Mouse (Mus musculus) ES-E14 (cell line): ENCODE data around the gene Irf8. TPM values are rescaled to one million over a fixed set of nuclear protein-coding genes. Genes with fewer than 3 reads are reported as not detected.

Source experiments
- DNase-seq: peaks from one replicate; pipeline ENCODE4 v3.0.0-alpha.2; 2013; ENCODE audit warnings: low read depth, low spot score
- H3K27ac ChIP-seq: 2 replicates; pipeline ENCODE4 v1.5.1; 2012; ENCODE audit warnings: low read depth, mild to moderate bottlenecking, low read length, moderate library complexity, mixed read lengths; ENCODE audit not compliant: poor library complexity, insufficient read depth, severe bottlenecking
- H3K36me3 ChIP-seq: 2 replicates; pipeline ENCODE4 v1.6.1; 2012; ENCODE audit warnings: mild to moderate bottlenecking, low read length, moderate library complexity, mixed read lengths; ENCODE audit not compliant: control insufficient read depth, poor library complexity, insufficient read depth, severe bottlenecking
- H3K4me1 ChIP-seq, 2 experiments: fragments of 150-350 bp in 1 of 2; sonication (generic) in 1 of 2; 2 replicates each; pipeline ENCODE4 v1.6.1; 2012; ENCODE audit warnings: low read length in 2 of 2, mild to moderate bottlenecking in 1 of 2, mixed read lengths in 1 of 2; ENCODE audit not compliant: control insufficient read depth in 2 of 2, insufficient read depth in 2 of 2, poor library complexity in 1 of 2
- H3K4me3 ChIP-seq, 2 experiments: fragments of 150-350 bp in 1 of 2; sonication (generic) in 1 of 2; 2 replicates each; pipeline ENCODE4 v1.5.1; 2012; ENCODE audit warnings: low read length in 2 of 2, low read depth in 1 of 2, mild to moderate bottlenecking in 1 of 2, mixed read lengths in 1 of 2; ENCODE audit not compliant: insufficient read depth in 1 of 2, poor library complexity in 1 of 2, severe bottlenecking in 1 of 2
- H3K9ac ChIP-seq: 2 replicates; pipeline ENCODE4 v1.6.1; 2012; ENCODE audit warnings: low read depth, mild to moderate bottlenecking, low read length, mixed read lengths; ENCODE audit not compliant: poor library complexity, insufficient read depth, severe bottlenecking
- H3K9me3 ChIP-seq: fragments of 150-350 bp; sonication (generic); 2 replicates; pipeline ENCODE4 v1.6.1; 2012; ENCODE audit warnings: low read depth, mild to moderate bottlenecking, low read length; ENCODE audit not compliant: control insufficient read depth, insufficient read depth
- CHD2 ChIP-seq: IDR thresholded peaks from 2 replicates; pipeline ENCODE4 v1.6.1; 2014; ENCODE audit warnings: mild to moderate bottlenecking, low read depth, low read length, inconsistent platforms
- HCFC1 ChIP-seq: IDR thresholded peaks from 2 replicates; pipeline ENCODE4 v1.6.1; 2012; ENCODE audit warnings: low read length, inconsistent platforms, borderline replicate concordance; ENCODE audit not compliant: insufficient read depth
- MAFK ChIP-seq: IDR thresholded peaks from 2 replicates; pipeline ENCODE4 v1.6.1; 2014; ENCODE audit warnings: mild to moderate bottlenecking, low read depth, low read length, inconsistent platforms; ENCODE audit not compliant: insufficient read depth
- ZC3H11A ChIP-seq: IDR thresholded peaks from 2 replicates; pipeline ENCODE4 v1.6.1; 2012; ENCODE audit warnings: low read depth, mild to moderate bottlenecking, inconsistent platforms, low read length, borderline replicate concordance
- ZNF384 ChIP-seq: IDR thresholded peaks from 2 replicates; pipeline ENCODE4 v1.6.1; 2012; ENCODE audit warnings: low read depth, low read length, inconsistent platforms
- in situ Hi-C, 2 experiments: fragments of 600-800 bp; cut with MboI; formaldehyde crosslinking; loops; one replicate each; pipeline ENCODE4 v1.15.1; 2025; ENCODE audit warnings: low sequenced_read_pairs in 2 of 2, inconsistent platforms in 1 of 2; ENCODE audit not compliant: unreplicated experiment in 2 of 2
- total RNA-seq: library from RNA; depleted of rRNA; stranded (reverse); fragments of 300-350 nt; gene quantifications from 2 replicates; pipeline ENCODE4 v1.2.3, GENCODE M21; 2012

Irf8 gene
- total RNA-seq, 1 experiment, result 1.2 TPM

DNA sequence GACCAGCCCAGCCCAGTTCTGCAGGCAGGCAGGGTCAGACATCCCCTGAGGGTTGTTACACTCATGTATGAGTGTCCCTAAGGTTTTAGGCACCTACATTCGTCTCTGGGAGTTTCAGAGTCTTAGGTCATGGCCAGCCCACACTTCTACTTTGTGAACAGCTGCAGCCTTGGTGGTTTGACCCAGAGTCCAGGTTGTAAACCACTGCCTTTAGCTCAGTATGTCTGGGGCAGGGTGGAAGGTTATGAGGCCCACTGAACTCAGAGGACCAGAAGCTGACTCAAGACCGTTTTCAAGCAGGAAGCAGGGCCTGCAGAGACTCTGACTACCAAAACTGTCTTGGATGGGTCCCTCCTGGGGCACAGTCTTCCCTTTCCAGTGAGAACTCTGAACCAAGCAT, 4.4 kb downstream of the Irf8 start:
- Histone ChIP-seq H3K27ac (no peak overlapping the region), H3K9ac (no peak overlapping the region), H3K36me3 (no peaks in the 10 kb centered on the region), H3K4me3 (no peak overlapping the region), H3K9me3 (no peaks in the 10 kb centered on the region), H3K4me1 (peaks cover 0 to 12% of the 10 kb centered on the region in 2 experiments; a peak in 2 of 4 replicates)
- TF ChIP-seq HCFC1, result no peak
- no peak for TF ChIP-seq CHD2
- TF ChIP-seq ZNF384, result no peak
- no peak for TF ChIP-seq ZC3H11A
- no peak for TF ChIP-seq MAFK
- in situ Hi-C loops, result no loop called here
- no peak for DNase-seq

DNA sequence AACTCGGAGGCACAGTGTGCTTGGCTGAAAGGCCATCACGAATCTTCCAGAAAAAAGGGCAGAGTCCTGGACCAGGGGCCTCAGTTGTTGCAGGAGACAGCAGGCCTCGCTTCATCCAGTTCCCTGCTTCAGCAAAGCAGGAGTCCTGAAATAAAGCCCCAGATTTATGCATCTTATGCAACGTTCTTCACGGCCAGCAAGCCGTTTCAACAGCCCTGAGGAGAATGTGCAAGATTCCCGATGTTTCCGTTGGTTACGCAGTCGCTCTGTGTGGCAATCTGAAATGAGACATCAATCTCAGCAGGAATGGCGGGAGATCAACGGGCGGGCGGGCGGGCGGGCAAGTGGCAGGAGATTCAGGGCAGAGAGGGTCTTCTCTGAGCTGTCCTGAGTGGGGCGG, 4.8 kb downstream of the Irf8 start:
- no peaks in the 10 kb centered on the region for H3K36me3 ChIP-seq
- no peak overlapping the region for H3K27ac ChIP-seq
- no peak for DNase-seq
- TF ChIP-seq ZC3H11A (no peak), MAFK (no peak), ZNF384 (no peak), CHD2 (no peak), HCFC1 (no peak)
- in situ Hi-C loops, result no loop called here
- no peaks in the 10 kb centered on the region for H3K9me3 ChIP-seq
- H3K9ac ChIP-seq, result no peak overlapping the region
- no peak overlapping the region for H3K4me3 ChIP-seq
- H3K4me1 ChIP-seq, result peaks cover 0 to 12% of the 10 kb centered on the region in 2 experiments; a peak in 2 of 4 replicates

DNA sequence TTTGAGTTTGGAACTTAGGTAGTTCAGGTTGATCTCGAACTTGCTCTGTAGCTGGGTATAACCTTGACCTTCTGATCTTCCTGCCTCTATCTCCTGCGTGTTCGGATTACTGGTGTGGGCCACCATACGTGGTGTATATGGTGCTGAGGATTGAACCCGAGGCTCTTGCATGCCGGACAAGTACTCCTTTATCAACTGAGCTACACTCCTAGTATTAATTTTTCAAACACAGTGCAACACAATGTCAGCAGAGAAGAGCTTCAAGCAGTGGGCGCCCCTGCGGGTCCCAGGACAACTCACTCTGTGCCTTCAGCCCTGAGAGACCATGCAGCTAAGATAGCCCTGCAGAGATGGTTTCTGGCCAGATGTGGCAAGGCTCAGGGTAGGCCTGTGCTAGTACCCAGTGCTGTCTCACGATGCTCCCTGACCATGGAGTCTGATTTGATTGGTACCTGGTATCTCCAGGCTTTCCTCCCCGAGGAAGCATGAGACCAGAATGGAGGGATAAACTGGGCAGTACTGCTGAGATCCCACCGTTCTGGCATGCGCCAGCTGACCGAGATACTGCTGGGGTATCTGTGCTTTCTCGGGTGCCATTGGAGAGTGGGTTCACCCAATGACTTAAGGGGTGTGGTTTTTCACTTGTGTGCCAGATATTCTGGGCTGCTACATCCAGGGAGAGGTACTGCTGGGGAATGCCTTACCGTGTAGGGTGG, 5.8 kb downstream of the Irf8 start:
- H3K36me3 ChIP-seq, result no peaks in the 10 kb centered on the region
- no peak for DNase-seq
- in situ Hi-C loops, result no loop called here
- no peak overlapping the region for H3K27ac ChIP-seq
- H3K4me1 ChIP-seq, result peaks cover 0 to 12% of the 10 kb centered on the region in 2 experiments; a peak in 2 of 4 replicates
- TF ChIP-seq HCFC1 (no peak), ZC3H11A (no peak), ZNF384 (no peak), MAFK (no peak), CHD2 (no peak)
- H3K9me3 ChIP-seq, result no peaks in the 10 kb centered on the region
- H3K9ac ChIP-seq, result no peak overlapping the region
- no peak overlapping the region for H3K4me3 ChIP-seq

DNA sequence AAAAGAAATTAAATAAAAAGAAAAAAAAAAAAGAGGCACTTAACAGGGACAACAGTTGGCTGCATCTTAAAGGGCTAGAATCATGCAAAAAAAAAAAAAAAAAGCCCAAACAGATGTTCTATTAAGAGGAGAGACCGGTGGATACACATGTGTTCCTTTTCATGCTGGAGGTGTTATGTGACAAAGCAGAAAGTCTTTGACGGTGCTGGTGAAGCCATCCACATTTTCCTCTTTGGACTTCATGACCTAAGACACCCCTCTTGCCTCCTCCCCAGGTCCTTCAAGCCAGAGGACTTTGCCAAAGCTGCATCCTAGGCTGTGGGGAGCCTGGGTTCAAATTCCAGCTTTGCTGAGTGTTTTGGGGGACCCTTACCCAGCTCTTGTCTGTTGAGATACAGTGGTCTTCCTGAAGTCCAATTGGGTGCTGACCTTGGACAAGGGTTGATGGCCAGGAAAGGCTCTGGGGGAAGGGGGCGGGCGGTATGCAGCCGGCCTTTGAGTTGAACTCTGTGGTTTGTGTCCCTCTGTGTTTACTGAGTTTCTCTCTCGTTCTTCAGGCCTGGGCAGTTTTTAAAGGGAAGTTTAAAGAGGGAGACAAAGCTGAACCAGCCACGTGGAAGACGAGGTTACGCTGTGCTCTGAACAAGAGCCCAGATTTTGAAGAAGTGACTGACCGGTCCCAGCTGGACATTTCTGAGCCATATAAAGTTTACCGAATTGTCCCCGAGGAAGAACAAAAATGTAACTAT, 7.2 kb downstream of the Irf8 start:
- H3K27ac ChIP-seq, result no peak overlapping the region
- in situ Hi-C loops, result no loop called here
- H3K4me1 ChIP-seq, result peaks cover 0 to 12% of the 10 kb centered on the region in 2 experiments; a peak in 2 of 4 replicates
- H3K36me3 ChIP-seq, result no peaks in the 10 kb centered on the region
- no peak overlapping the region for H3K4me3 ChIP-seq
- TF ChIP-seq ZNF384 (no peak), ZC3H11A (no peak), HCFC1 (no peak), CHD2 (no peak), MAFK (no peak)
- no peak for DNase-seq
- H3K9me3 ChIP-seq, result no peaks in the 10 kb centered on the region
- no peak overlapping the region for H3K9ac ChIP-seq
